Mouse (Mus musculus) regulatory T cell (primary cell): ENCODE data around the gene Dpm1.

Experiments used
- in situ Hi-C: fragments of 300-600 bp; cut with MboI, MseI; formaldehyde crosslinking; loops from one replicate; pipeline ENCODE4 v1.15.1; 2025; ENCODE audit warnings: high pct_unique_total_duplicates

Gene Dpm1

GRCm38 (mm10) chr2:168167781-168168180 is 62.6 kb downstream of the Dpm1 start:
- in situ Hi-C loops, result no loop called here

GRCm38 (mm10) chr2:168166750-168167460 is 63.5 kb downstream of the Dpm1 start:
- in situ Hi-C loops, result no loop called here

GRCm38 (mm10) chr2:168161978-168162377 is 68.4 kb downstream of the Dpm1 start:
- in situ Hi-C loops, result loop anchor here (5.0 kb wide), 1 partner anchor 35 kb away; no protein-coding TSS in a partner anchor

GRCm38 (mm10) chr2:168161514-168161971 is 68.8 kb downstream of the Dpm1 start:
- in situ Hi-C loops, result loop anchor here (5.0 kb wide), 1 partner anchor 36 kb away; no protein-coding TSS in a partner anchor

- in situ Hi-C loops, result loop anchor here (5.0 kb wide), 1 partner anchor 37 kb away; no protein-coding TSS in a partner anchor
Measured at GRCm38 (mm10) chr2:168160370-168160930, 69.9 kb downstream of the Dpm1 start.
